Mouse (Mus musculus) intestine, embryonic 14.5 days (tissue): Measurements from ENCODE around the gene Nup153. TPM values are rescaled to one million over a fixed set of nuclear protein-coding genes. Genes with fewer than 3 reads are reported as not detected.

ENCODE experiments used
- ATAC-seq: fragments of 200-750 bp; cut with Nextera tagmentation; replicated peaks from 2 replicates; pipeline ENCODE4 v1.8.0; 2017; ENCODE audit warnings: low read depth, moderate number of reproducible peaks, moderate TSS enrichment, moderate library complexity; ENCODE audit not compliant: low FRiP score, low TSS enrichment
- DNase-seq: peaks from one replicate; pipeline ENCODE4 v3.0.0-alpha.2; 2018; ENCODE audit warnings: low spot score
- H3K27ac ChIP-seq: fragments of 300-500 bp; sonication (generic); 2 replicates; pipeline ENCODE4 v1.5.1; 2014; ENCODE audit warnings: low read depth, mild to moderate bottlenecking, control low read depth
- H3K27me3 ChIP-seq: fragments of 300-500 bp; sonication (generic); replicated peaks from 2 replicates; pipeline ENCODE4 v1.6.1; 2014; ENCODE audit warnings: low read length, control low read depth; ENCODE audit not compliant: control insufficient read depth, insufficient read depth
- H3K36me3 ChIP-seq: fragments of 300-500 bp; sonication (generic); 2 replicates; pipeline ENCODE4 v1.6.1; 2014; ENCODE audit warnings: low read length, control low read depth; ENCODE audit not compliant: control insufficient read depth, insufficient read depth
- H3K4me1 ChIP-seq: fragments of 300-500 bp; sonication (generic); replicated peaks from 2 replicates; pipeline ENCODE4 v1.6.1; 2014; ENCODE audit warnings: low read length, control low read depth, mixed read lengths; ENCODE audit not compliant: control insufficient read depth, insufficient read depth
- H3K4me2 ChIP-seq: fragments of 300-500 bp; sonication (generic); 2 replicates; pipeline ENCODE4 v1.6.1; 2014; ENCODE audit warnings: low read length
- H3K4me3 ChIP-seq: fragments of 300-500 bp; sonication (generic); 2 replicates; pipeline ENCODE4 v1.5.1; 2014; ENCODE audit warnings: low read depth, low read length, control low read depth, mixed read lengths
- H3K9ac ChIP-seq: fragments of 300-500 bp; sonication (generic); 2 replicates; pipeline ENCODE4 v1.6.1; 2014; ENCODE audit warnings: mild to moderate bottlenecking, low read length
- H3K9me3 ChIP-seq: fragments of 300-500 bp; sonication (generic); 2 replicates; pipeline ENCODE4 v1.6.1; 2016; ENCODE audit warnings: low read length, control low read depth; ENCODE audit not compliant: control insufficient read depth
- WGBS: fragments of 180-500 bp; shearing (Covaris S2); extraction: QIAGEN DNeasy Blood & Tissue Kit; methylation state at CpG from one replicate; pipeline ENCODE4 v1.1.7; 2014; 5-methylcytosine and 5-hydroxymethylcytosine counted together
- polyA plus RNA-seq: library from polyadenylated mRNA; unstranded; fragments of >200 nt; fragmentation: Nextera tagmentation; extraction: Ambion mirVana; gene quantifications from 2 replicates; pipeline ENCODE4 v1.2.1, GENCODE M21; 2014

Nup153 gene
- polyA plus RNA-seq, 1 experiment from 2014 or later, result 37.5 TPM

GRCm38 (mm10) chr13:46695932-46696331 lies 31.8 kb downstream of the Nup153 start:
- no peak overlapping the region for H3K27ac ChIP-seq
- no peak overlapping the region for H3K9ac ChIP-seq
- peaks cover 75% of the 10 kb centered on the region for H3K36me3 ChIP-seq
- no peak overlapping the region for H3K4me3 ChIP-seq
- H3K4me1 ChIP-seq, result no peaks in the 10 kb centered on the region
- DNase-seq (no peak), ATAC-seq (no peak)
- no peak overlapping the region for H3K4me2 ChIP-seq
- 86% methylated on average over 1 of the region's 1 CpGs for WGBS
- H3K27me3 ChIP-seq, result no peaks in the 10 kb centered on the region
- H3K9me3 ChIP-seq, result no peaks in the 10 kb centered on the region

DNA sequence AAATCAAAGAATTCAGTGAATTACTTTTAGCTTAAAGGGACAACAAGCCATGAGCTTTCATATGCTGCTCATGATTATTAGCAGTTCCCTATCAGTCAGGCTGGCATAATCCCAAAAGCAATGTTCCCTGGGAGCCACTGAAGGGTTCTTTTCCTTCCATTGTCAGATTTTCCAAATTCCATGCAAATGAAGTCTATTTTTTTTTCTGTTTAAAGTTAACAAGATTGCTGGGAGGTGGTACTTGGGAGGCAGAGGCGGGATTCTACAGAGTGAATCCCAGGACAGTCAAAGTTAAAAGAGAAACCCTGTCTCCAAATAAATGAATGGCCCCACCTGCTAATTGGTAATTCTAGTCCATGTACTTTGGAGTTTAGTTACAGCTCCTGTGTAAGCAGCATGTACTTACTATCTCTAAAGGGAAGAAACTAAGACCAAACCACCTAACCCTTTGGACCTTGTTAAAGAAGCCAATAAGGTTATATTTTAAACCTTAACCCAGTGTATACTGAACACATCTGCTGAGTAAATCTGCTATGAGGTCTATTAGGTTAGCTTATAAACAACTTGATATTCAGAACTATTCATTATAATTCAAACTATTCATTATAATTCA lies 32.3 kb downstream of the Nup153 start:
- DNase-seq (no peak), ATAC-seq (no peak)
- no peak overlapping the region for H3K27ac ChIP-seq
- WGBS, result 81% methylated on average over 1 of the region's 1 CpGs
- H3K27me3 ChIP-seq, result no peaks in the 10 kb centered on the region
- no peak overlapping the region for H3K4me2 ChIP-seq
- H3K9ac ChIP-seq, result no peak overlapping the region
- peaks cover 77% of the 10 kb centered on the region for H3K36me3 ChIP-seq
- no peaks in the 10 kb centered on the region for H3K9me3 ChIP-seq
- no peaks in the 10 kb centered on the region for H3K4me1 ChIP-seq
- H3K4me3 ChIP-seq, result no peak overlapping the region

- Histone ChIP-seq H3K4me2 (no peak overlapping the region), H3K36me3 (peaks cover 92% of the 10 kb centered on the region), H3K27me3 (no peaks in the 10 kb centered on the region), H3K4me3 (no peak overlapping the region), H3K4me1 (no peaks in the 10 kb centered on the region), H3K9me3 (no peaks in the 10 kb centered on the region), H3K27ac (no peak overlapping the region), H3K9ac (no peak overlapping the region)
- DNase-seq (no peak), ATAC-seq (no peak)
- 85% methylated on average over 4 of the region's 4 CpGs for WGBS
Observed at GRCm38 (mm10) chr13:46690559-46691241, 37.0 kb downstream of the Nup153 start.

DNA sequence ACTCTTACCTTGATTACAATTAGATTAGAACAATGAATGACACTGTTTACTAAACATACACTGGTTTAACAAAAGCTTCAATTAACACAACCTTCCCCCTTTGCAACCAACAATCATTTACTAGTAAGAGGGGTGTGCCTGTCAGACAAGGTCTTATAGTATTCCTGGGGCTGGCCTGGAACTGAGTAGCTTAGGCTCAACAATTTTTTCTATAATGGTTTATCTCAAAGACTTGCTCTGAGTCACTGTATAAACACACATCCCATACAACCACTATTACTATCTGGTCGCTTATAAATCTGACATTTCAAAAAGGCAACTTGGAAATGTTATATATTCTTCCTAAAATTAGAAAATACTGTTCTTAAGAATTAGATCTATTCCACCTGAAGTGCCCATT lies 44.4 kb downstream of the Nup153 start:
- H3K4me3 ChIP-seq, result no peak overlapping the region
- no peaks in the 10 kb centered on the region for H3K4me1 ChIP-seq
- H3K9me3 ChIP-seq, result no peaks in the 10 kb centered on the region
- H3K27me3 ChIP-seq, result no peaks in the 10 kb centered on the region
- 69% methylated on average over 1 of the region's 1 CpGs for WGBS
- no peak overlapping the region for H3K27ac ChIP-seq
- H3K4me2 ChIP-seq, result no peak overlapping the region
- ATAC-seq, result no peak
- H3K36me3 ChIP-seq, result peaks cover 92% of the 10 kb centered on the region
- DNase-seq, result no peak
- no peak overlapping the region for H3K9ac ChIP-seq

DNA sequence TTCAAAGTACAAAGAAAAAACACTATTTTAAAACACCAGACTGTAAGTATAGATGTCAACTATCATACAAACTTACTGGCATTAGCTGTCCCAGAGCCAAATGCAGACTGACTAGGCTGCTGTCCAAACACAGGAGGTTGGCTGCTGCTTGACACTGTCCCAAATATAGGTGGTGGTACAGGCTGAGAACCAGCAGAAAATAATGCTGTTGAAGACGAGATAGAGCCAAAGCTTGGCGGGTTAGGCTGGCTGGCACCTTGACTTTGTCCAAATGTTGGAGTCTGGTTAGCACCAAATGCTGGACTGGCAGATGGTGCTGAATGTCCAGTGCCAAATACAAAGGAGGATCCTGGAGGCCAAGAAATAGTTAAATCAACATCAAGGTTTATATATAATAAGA lies 44.8 kb downstream of the Nup153 start:
- no peak overlapping the region for H3K4me3 ChIP-seq
- DNase-seq (no peak), ATAC-seq (no peak)
- H3K4me1 ChIP-seq, result no peaks in the 10 kb centered on the region
- WGBS, result 82% methylated on average over 2 of the region's 2 CpGs
- no peak overlapping the region for H3K27ac ChIP-seq
- no peak overlapping the region for H3K9ac ChIP-seq
- H3K27me3 ChIP-seq, result no peaks in the 10 kb centered on the region
- H3K4me2 ChIP-seq, result no peak overlapping the region
- H3K36me3 ChIP-seq, result peaks cover 92% of the 10 kb centered on the region
- no peaks in the 10 kb centered on the region for H3K9me3 ChIP-seq

DNA sequence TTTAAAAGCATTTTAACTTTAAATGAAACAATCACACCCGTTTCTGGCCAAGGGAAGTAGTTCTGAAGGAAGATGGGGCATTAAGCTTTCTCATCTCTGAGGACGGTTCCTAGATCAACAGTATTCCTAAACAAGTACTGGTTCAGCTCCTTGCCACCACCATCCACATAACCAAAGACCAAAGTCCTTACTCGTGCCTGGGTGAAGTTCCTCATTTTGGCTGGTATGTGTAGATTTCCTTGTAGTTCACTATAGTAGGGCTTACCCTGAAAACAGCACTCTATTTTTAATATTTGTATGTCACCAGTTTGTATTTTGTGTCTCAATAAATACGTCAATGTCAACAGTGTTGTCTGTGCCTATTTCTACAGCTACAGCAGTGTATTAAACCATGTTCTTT lies 50.0 kb downstream of the Nup153 start:
- peaks cover 73% of the 10 kb centered on the region for H3K36me3 ChIP-seq
- ATAC-seq, result no peak
- no peaks in the 10 kb centered on the region for H3K9me3 ChIP-seq
- no peak for DNase-seq
- H3K27me3 ChIP-seq, result no peaks in the 10 kb centered on the region
- H3K4me1 ChIP-seq, result no peaks in the 10 kb centered on the region
- H3K27ac ChIP-seq, result no peak overlapping the region
- H3K4me3 ChIP-seq, result no peak overlapping the region
- 81% methylated on average over 4 of the region's 4 CpGs for WGBS
- no peak overlapping the region for H3K9ac ChIP-seq
- H3K4me2 ChIP-seq, result no peak overlapping the region

DNA sequence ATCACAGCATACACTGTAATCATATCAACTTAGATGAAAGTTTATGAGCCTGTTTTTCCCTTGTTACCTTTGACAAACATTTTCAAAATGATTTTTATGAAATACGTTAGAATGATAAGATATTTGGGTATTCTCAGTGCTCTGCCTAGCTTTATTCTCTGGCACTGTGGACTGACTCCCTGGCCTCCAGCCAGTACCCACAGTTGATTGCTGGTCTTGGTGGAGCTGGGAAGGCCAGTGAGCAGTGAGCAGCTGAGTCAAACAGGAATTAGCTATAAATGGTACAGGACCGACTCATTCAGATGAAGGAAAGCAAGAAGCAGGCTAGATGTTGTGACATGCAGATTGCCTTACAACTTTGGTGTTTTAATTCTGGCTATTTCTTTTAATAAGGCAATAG lies 53.1 kb downstream of the Nup153 start:
- 85% methylated on average over 2 of the region's 2 CpGs for WGBS
- Histone ChIP-seq H3K4me2 (no peak overlapping the region), H3K36me3 (peaks cover 62% of the 10 kb centered on the region)

GRCm38 (mm10) chr13:46670514-46670913 lies 57.2 kb downstream of the Nup153 start:
- WGBS, result 65% methylated on average over 9 of the region's 9 CpGs
- ATAC-seq, result no peak
- Histone ChIP-seq H3K27ac (no peak overlapping the region), H3K36me3 (peaks cover 34% of the 10 kb centered on the region), H3K4me3 (peak overlapping the region; percentile 82), H3K4me1 (peaks cover 7% of the 10 kb centered on the region; the same call in 1 of the 2 replicates), H3K9ac (peak overlapping the region; percentile 81), H3K27me3 (0 out of 2 replicates have a peak, but pooled peaks cover 3% of the 10 kb centered on the region), H3K4me2 (peak overlapping the region; percentile 83), H3K9me3 (no peaks in the 10 kb centered on the region)
- no peak for DNase-seq

More for the DNA sequence above, 53.1 kb downstream of the Nup153 start:
- H3K27ac ChIP-seq, result no peak overlapping the region
- no peak overlapping the region for H3K4me3 ChIP-seq
- peaks cover 7% of the 10 kb centered on the region; the same call in 1 of the 2 replicates for H3K4me1 ChIP-seq
- ATAC-seq (no peak), DNase-seq (no peak)
- no peak overlapping the region for H3K9ac ChIP-seq
- no peaks in the 10 kb centered on the region for H3K27me3 ChIP-seq
- H3K9me3 ChIP-seq, result no peaks in the 10 kb centered on the region
